Mouse (Mus musculus) hindbrain, embryonic 13.5 days (tissue): ENCODE results near the gene Eya2. TPM values are rescaled to one million over a fixed set of nuclear protein-coding genes. Genes with fewer than 3 reads are reported as not detected.
A peak's percentile ranks its signal among the peaks of the same experiment; 100 is the strongest.

ENCODE experiments used
- ATAC-seq: fragments of 200-750 bp; cut with Nextera tagmentation; 2 replicates; pipeline ENCODE4 v1.8.0; 2017; ENCODE audit warnings: moderate TSS enrichment; ENCODE audit not compliant: low FRiP score
- H3K27ac ChIP-seq: fragments of 300-500 bp; sonication (generic); 2 replicates; pipeline ENCODE4 v1.5.1; 2015; ENCODE audit warnings: inconsistent platforms, mild to moderate bottlenecking, moderate library complexity
- H3K27me3 ChIP-seq: fragments of 300-500 bp; sonication (generic); 2 replicates; pipeline ENCODE4 v1.6.1; 2015; ENCODE audit warnings: mild to moderate bottlenecking, inconsistent platforms
- H3K36me3 ChIP-seq: fragments of 300-500 bp; sonication (generic); 2 replicates; pipeline ENCODE4 v1.6.1; 2015; ENCODE audit warnings: mild to moderate bottlenecking, inconsistent platforms
- H3K4me1 ChIP-seq: fragments of 300-500 bp; sonication (generic); replicated peaks from 2 replicates; pipeline ENCODE4 v1.6.1; 2015; ENCODE audit warnings: inconsistent platforms
- H3K4me2 ChIP-seq: fragments of 300-500 bp; sonication (generic); 2 replicates; pipeline ENCODE4 v1.6.1; 2015; ENCODE audit warnings: inconsistent platforms, mild to moderate bottlenecking, moderate library complexity
- H3K4me3 ChIP-seq: fragments of 300-500 bp; sonication (generic); 2 replicates; pipeline ENCODE4 v1.5.1; 2015; ENCODE audit warnings: mild to moderate bottlenecking, inconsistent platforms
- H3K9ac ChIP-seq: fragments of 300-500 bp; sonication (generic); 2 replicates; pipeline ENCODE4 v1.6.1; 2015; ENCODE audit warnings: mild to moderate bottlenecking, inconsistent platforms
- H3K9me3 ChIP-seq: fragments of 300-500 bp; sonication (generic); 2 replicates; pipeline ENCODE4 v1.6.1; 2016; ENCODE audit warnings: inconsistent platforms
- WGBS: fragments of 180-500 bp; shearing (Covaris S2); methylation state at CpG from one replicate; pipeline ENCODE4 v1.1.7; 2015; 5-methylcytosine and 5-hydroxymethylcytosine counted together
- polyA plus RNA-seq: library from polyadenylated mRNA; unstranded; fragments of >200 nt; fragmentation: Nextera tagmentation; extraction: Ambion mirVana; gene quantifications from 2 replicates; pipeline ENCODE4 v1.2.1, GENCODE M21; 2015

Gene Eya2
- polyA plus RNA-seq, 1 experiment from 2014 or later, result 12.8 TPM

- Histone ChIP-seq H3K4me1 (peaks cover 18% of the 10 kb centered on the region), H3K27ac (no peak overlapping the region; the same call in 1 of the 2 replicates), H3K9me3 (no peaks in the 10 kb centered on the region), H3K27me3 (no peaks in the 10 kb centered on the region), H3K36me3 (no peaks in the 10 kb centered on the region), H3K9ac (no peak overlapping the region), H3K4me3 (no peak overlapping the region), H3K4me2 (no peak overlapping the region)
- no peak for ATAC-seq
- 61% methylated on average over 2 of the region's 2 CpGs for WGBS
Observed at GRCm38 (mm10) chr2:165736297-165736696, 141.5 kb downstream of the Eya2 start.

DNA sequence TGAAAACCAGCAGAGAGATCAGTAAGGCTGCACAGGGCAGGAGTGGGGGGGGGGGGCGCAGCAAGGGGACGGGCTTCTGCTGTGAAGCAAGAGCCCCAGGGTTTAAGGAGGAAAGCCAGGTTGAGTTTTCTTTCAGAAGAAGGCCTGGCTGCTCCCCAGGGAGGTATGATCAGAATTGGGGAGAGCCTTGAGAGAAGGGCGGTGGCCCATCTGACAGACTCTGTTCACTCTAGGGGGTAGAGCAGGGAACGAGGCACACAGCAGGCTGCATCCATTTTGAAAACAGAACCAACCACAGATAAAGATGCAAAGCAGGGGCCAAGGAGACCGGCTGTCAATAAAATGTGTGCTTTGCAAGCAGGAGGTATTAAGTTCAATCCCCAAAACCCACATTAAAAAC lies 145.5 kb downstream of the Eya2 start:
- H3K36me3 ChIP-seq, result no peaks in the 10 kb centered on the region
- no peaks in the 10 kb centered on the region for H3K27me3 ChIP-seq
- ATAC-seq, result no peak
- H3K9me3 ChIP-seq, result no peaks in the 10 kb centered on the region
- WGBS, result 31% methylated on average over 4 of the region's 5 CpGs
- H3K9ac ChIP-seq, result no peak overlapping the region
- no peak overlapping the region for H3K4me3 ChIP-seq
- H3K4me1 ChIP-seq, result peaks cover 19% of the 10 kb centered on the region
- H3K4me2 ChIP-seq, result no peak overlapping the region
- H3K27ac ChIP-seq, result no peak overlapping the region

- peaks cover 23% of the 10 kb centered on the region for H3K4me1 ChIP-seq
- no peaks in the 10 kb centered on the region for H3K9me3 ChIP-seq
- H3K4me3 ChIP-seq, result no peak overlapping the region
- H3K4me2 ChIP-seq, result no peak overlapping the region
- no peak for ATAC-seq
- no peak overlapping the region for H3K9ac ChIP-seq
- no peaks in the 10 kb centered on the region for H3K27me3 ChIP-seq
- WGBS, result 23% methylated on average over 9 of the region's 9 CpGs
- H3K36me3 ChIP-seq, result no peaks in the 10 kb centered on the region
- H3K27ac ChIP-seq, result no peak overlapping the region
Observed at GRCm38 (mm10) chr2:165740982-165741381, 146.2 kb downstream of the Eya2 start.

DNA sequence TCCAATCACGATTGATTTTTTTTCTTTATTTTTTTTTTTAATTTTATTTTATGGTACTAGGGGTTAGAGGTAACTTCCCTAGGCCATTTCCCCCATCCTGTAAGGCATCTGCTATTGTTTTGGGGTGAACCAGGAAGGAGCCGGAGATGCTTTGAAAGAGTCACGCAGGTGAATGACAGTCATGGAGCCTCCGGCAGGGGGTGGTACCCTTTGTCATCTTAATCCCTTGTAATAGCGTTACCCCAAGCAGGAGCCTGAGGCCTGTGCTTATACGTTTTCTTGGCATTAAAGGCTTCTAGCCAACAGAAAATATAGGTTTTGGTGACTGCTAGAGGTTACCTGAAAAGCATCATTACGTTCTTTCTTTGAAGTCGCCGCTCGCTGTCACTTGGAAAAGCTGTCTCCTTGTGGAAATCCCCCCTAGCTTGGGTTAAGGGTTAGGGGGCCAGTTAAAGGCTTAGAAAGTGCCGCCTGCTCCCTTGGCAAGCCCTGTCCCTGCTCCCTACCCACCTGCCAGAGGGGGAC lies 146.8 kb downstream of the Eya2 start:
- H3K4me3 ChIP-seq, result no peak overlapping the region
- no peaks in the 10 kb centered on the region for H3K9me3 ChIP-seq
- H3K4me2 ChIP-seq, result no peak overlapping the region
- no peak for ATAC-seq
- H3K9ac ChIP-seq, result 0 out of 2 replicates have a peak overlapping the region, but pooled peaks have one; percentile 1
- peak overlapping the region; percentile 49; the same call in 1 of the 2 replicates for H3K27ac ChIP-seq
- no peaks in the 10 kb centered on the region for H3K36me3 ChIP-seq
- WGBS, result 17% methylated on average over 11 of the region's 11 CpGs
- H3K27me3 ChIP-seq, result no peaks in the 10 kb centered on the region
- H3K4me1 ChIP-seq, result peaks cover 25% of the 10 kb centered on the region

DNA sequence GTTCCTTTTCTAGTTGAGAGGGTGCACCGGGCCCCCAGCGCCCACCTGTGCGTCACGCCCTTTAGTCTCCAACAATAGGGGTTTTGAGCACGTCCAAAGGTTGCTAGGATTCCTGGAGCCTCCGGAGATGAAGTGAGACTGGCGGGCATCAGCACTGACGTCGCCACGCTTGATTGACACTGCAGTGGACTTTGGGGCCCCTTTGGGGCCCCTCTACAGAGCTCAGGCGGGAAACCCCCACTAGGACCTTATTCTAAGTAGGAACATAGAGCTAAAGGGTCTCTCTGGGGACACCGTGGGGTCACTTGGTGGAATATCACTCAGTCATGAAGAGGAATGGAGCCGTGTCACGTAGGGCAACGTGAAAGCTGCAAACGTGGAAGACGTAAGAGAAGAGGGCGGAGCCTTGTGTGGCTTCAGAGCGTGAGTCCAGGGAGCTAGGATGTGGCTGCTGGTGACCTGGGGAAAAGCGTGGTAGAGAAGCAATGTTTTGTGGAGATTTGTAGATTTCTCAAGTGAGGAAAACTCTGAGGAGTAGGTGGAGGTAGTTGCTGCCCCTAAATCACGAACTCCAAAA lies 147.5 kb downstream of the Eya2 start:
- Histone ChIP-seq H3K4me1 (peaks cover 25% of the 10 kb centered on the region), H3K4me2 (no peak overlapping the region), H3K9ac (no peak overlapping the region), H3K27ac (no peak overlapping the region), H3K27me3 (no peaks in the 10 kb centered on the region), H3K4me3 (no peak overlapping the region), H3K36me3 (no peaks in the 10 kb centered on the region), H3K9me3 (no peaks in the 10 kb centered on the region)
- WGBS, result 22% methylated on average over 21 of the region's 21 CpGs
- ATAC-seq, result no peak

- no peak overlapping the region for H3K4me2 ChIP-seq
- H3K9ac ChIP-seq, result no peak overlapping the region
- H3K4me1 ChIP-seq, result peaks cover 33% of the 10 kb centered on the region
Observed at GRCm38 (mm10) chr2:165745306-165746098, 150.7 kb downstream of the Eya2 start.

GRCm38 (mm10) chr2:165747975-165748374 lies 153.1 kb downstream of the Eya2 start:
- Histone ChIP-seq H3K9ac (no peak overlapping the region), H3K36me3 (no peaks in the 10 kb centered on the region), H3K27ac (no peak overlapping the region), H3K27me3 (no peaks in the 10 kb centered on the region), H3K9me3 (no peaks in the 10 kb centered on the region), H3K4me3 (no peak overlapping the region), H3K4me2 (no peak overlapping the region), H3K4me1 (peaks cover 21% of the 10 kb centered on the region)
- WGBS, result 54% methylated on average over 7 of the region's 7 CpGs
- ATAC-seq, result no peak

More at GRCm38 (mm10) chr2:165745306-165746098, 150.7 kb downstream of the Eya2 start:
- H3K4me3 ChIP-seq, result no peak overlapping the region
- no peaks in the 10 kb centered on the region for H3K9me3 ChIP-seq
- H3K27me3 ChIP-seq, result no peaks in the 10 kb centered on the region
- 0 out of 2 replicates have a peak, but pooled peaks have one; percentile 28 for ATAC-seq
- no peaks in the 10 kb centered on the region for H3K36me3 ChIP-seq
- 69% methylated on average over 18 of the region's 18 CpGs for WGBS
- peak overlapping the region; percentile 56 for H3K27ac ChIP-seq

GRCm38 (mm10) chr2:165748426-165748825 lies 153.6 kb downstream of the Eya2 start:
- Histone ChIP-seq H3K27ac (no peak overlapping the region), H3K9ac (no peak overlapping the region; the same call in 1 of the 2 replicates), H3K27me3 (no peaks in the 10 kb centered on the region), H3K4me2 (no peak overlapping the region), H3K4me3 (no peak overlapping the region), H3K9me3 (no peaks in the 10 kb centered on the region), H3K36me3 (no peaks in the 10 kb centered on the region), H3K4me1 (peaks cover 21% of the 10 kb centered on the region)
- no peak for ATAC-seq
- 15% methylated on average over 11 of the region's 11 CpGs for WGBS

DNA sequence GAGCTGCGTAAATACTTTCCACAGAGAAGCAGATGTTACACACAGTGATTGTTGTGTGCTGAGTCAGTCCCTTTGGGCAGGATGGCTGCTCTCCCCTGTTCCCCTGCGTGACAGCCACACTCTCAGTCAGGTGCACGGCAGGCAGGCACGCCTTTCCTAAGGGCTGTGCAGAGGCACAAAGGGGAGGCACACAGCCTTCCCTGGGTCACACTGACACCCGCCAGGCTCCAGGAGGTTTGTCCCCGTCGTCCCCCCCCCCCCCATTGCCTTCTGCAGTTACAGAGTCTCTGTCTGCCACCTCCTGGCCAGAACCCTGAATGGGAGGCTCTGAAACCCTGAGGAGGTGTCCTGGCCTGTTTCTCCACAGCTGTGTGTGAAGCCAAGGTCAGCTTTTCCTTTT lies 156.2 kb downstream of the Eya2 start:
- Histone ChIP-seq H3K4me3 (no peak overlapping the region), H3K36me3 (no peaks in the 10 kb centered on the region), H3K27me3 (no peaks in the 10 kb centered on the region), H3K9me3 (no peaks in the 10 kb centered on the region), H3K27ac (no peak overlapping the region), H3K4me2 (no peak overlapping the region), H3K9ac (no peak overlapping the region), H3K4me1 (peaks cover 11% of the 10 kb centered on the region)
- 15% methylated on average over 6 of the region's 7 CpGs for WGBS
- ATAC-seq, result peak; percentile 49; the same call in 1 of the 2 replicates

DNA sequence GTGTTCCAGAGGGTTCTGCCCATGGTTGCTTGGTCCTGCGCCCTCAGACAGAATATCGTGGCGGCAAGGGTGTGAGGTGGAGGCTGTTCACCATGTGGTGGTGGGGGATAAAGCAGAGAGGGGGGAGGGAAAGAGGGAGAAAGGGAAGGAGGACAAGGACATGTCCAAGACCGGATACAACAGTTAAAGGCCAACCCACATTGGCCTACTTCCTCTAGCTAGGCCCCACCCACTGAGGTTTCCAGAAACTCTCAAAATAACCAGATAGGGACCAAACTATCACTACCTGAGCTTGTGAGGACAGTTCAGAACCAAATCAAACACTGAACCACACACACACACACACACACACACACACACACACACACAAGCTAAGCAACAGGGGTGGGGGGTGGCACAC lies 157.9 kb downstream of the Eya2 start:
- H3K36me3 ChIP-seq, result no peaks in the 10 kb centered on the region
- no peak overlapping the region for H3K9ac ChIP-seq
- no peaks in the 10 kb centered on the region for H3K9me3 ChIP-seq
- 88% methylated on average over 4 of the region's 4 CpGs for WGBS
- no peak overlapping the region for H3K4me2 ChIP-seq
- ATAC-seq, result no peak
- H3K4me1 ChIP-seq, result peaks cover 13% of the 10 kb centered on the region
- H3K4me3 ChIP-seq, result no peak overlapping the region
- H3K27me3 ChIP-seq, result no peaks in the 10 kb centered on the region
- H3K27ac ChIP-seq, result no peak overlapping the region

DNA sequence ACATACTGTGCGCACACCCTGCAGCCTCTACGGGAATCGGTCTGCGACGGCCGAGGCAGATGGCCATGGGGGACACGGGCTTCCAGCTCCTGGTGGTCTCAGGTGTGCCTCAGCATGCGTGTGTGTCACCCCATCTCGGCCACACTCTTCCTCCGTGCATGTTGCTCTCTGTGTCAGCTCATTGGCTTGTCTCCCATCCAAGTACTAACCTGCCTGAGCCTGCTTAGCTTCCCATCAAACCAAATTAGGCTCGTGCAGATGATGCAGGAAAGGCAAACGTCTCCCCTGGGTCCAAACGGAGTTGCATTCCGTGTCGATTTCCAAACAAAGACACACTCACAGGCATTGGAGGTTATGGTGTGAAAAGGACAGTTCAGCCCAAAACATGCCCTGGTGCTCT lies 163.0 kb downstream of the Eya2 start:
- Histone ChIP-seq H3K27ac (peak overlapping the region; percentile 79), H3K9ac (peak overlapping the region; percentile 25; the same call in 1 of the 2 replicates)

GRCm38 (mm10) chr2:165758534-165758933 lies 163.7 kb downstream of the Eya2 start:
- no peaks in the 10 kb centered on the region for H3K9me3 ChIP-seq
- 10% methylated on average over 5 of the region's 5 CpGs for WGBS
- peak; percentile 65 for ATAC-seq
- no peak overlapping the region for H3K9ac ChIP-seq
- H3K4me2 ChIP-seq, result no peak overlapping the region
- H3K27ac ChIP-seq, result peak overlapping the region; percentile 79; the same call in 1 of the 2 replicates
- H3K4me1 ChIP-seq, result peaks cover 16% of the 10 kb centered on the region
- H3K4me3 ChIP-seq, result no peak overlapping the region
- H3K27me3 ChIP-seq, result no peaks in the 10 kb centered on the region
- no peaks in the 10 kb centered on the region for H3K36me3 ChIP-seq

More for the DNA sequence above, 163.0 kb downstream of the Eya2 start:
- no peaks in the 10 kb centered on the region for H3K9me3 ChIP-seq
- no peaks in the 10 kb centered on the region for H3K36me3 ChIP-seq
- H3K4me3 ChIP-seq, result no peak overlapping the region
- no peaks in the 10 kb centered on the region for H3K27me3 ChIP-seq
- 45% methylated on average over 15 of the region's 15 CpGs for WGBS
- ATAC-seq, result peak; percentile 44; the same call in 1 of the 2 replicates
- peaks cover 16% of the 10 kb centered on the region for H3K4me1 ChIP-seq
- peak overlapping the region; percentile 27 for H3K4me2 ChIP-seq
